12 mouse cellular contexts compared by ENCODE assay signal in genomic region chr8:106586896-106587295, GRCm38 (mm10).
"Had no signal": no experiment of that assay in that cellular context is flagged by ENCODE, and none has a peak within 500 bp of the region (broad histone marks: within the 10 kb centered on the region; RNA-seq: fewer than 3 reads in every experiment).

No protein-coding gene starts in this region.

- H3K4me3 ChIP-seq: limb, embryonic 13.5 days; neural tube, embryonic 12.5 days had no signal

- H3K4me2 ChIP-seq: limb, embryonic 13.5 days; neural tube, embryonic 12.5 days had no signal

- H3K4me1 ChIP-seq: neural tube, embryonic 12.5 days had no signal

- DNase-seq: kidney, adult 18-20 months; kidney, postnatal 10 days; left cerebral cortex, postnatal 4 days; lung, adult 18-20 months; lung, postnatal 36 days; midbrain, embryonic 14.5 days; right cerebral cortex, postnatal 4 days; thymus, adult 18-20 months; thymus, postnatal 25 days had no signal

- H3K27me3 ChIP-seq: limb, embryonic 13.5 days; neural tube, embryonic 12.5 days had no signal

- H3K9ac ChIP-seq: limb, embryonic 13.5 days; liver, embryonic 14.5 days; neural tube, embryonic 12.5 days had no signal

- H3K36me3 ChIP-seq: limb, embryonic 13.5 days; neural tube, embryonic 12.5 days had no signal

- H3K9me3 ChIP-seq: neural tube, embryonic 12.5 days had no signal

- H3K27ac ChIP-seq: limb, embryonic 13.5 days; liver, embryonic 14.5 days; neural tube, embryonic 12.5 days had no signal
